Mouse (Mus musculus): ENCODE data around the gene Slc4a1. TPM values are rescaled to one million over a fixed set of nuclear protein-coding genes. Genes with fewer than 3 reads are reported as not detected.

Slc4a1 gene
- total and polyA plus RNA-seq, 2 experiments: 0.10 to 0.65 TPM

GRCm38 (mm10) chr11:102336191-102336590, 29.8 kb downstream of the Slc4a1 start:
- Histone ChIP-seq H3K4me1 (ENCODE audit: control insufficient read depth, insufficient read depth, low read length) (no peaks in the 10 kb centered on the region), H3K27me3 (ENCODE audit: control insufficient read depth, insufficient read depth, low read length) (no peaks in the 10 kb centered on the region), H3K9ac (ENCODE audit: low read depth, low read length) (no peak overlapping the region), H3K27ac (replicated peaks; ENCODE audit: insufficient read depth, low read depth, low read length) (no peak overlapping the region), H3K4me3 (ENCODE audit: insufficient read depth, low read depth, low read length) (no peak overlapping the region), H3K36me3 (ENCODE audit: control insufficient read depth, insufficient read depth, low read length) (no peaks in the 10 kb centered on the region), H3K79me2 (ENCODE audit: control insufficient read depth, insufficient read depth, low read length) (no peaks in the 10 kb centered on the region)
- WGBS: 75% methylated on average over 1 of the region's 1 CpGs
- TF ChIP-seq POLR2A (IDR thresholded peaks at IDR 0.05; ENCODE audit: extremely low read depth, insufficient read depth, low read length) (no peak), CTCF (IDR thresholded peaks at IDR 0.05; ENCODE audit: low read depth, low read length) (no peak)
- no peak for DNase-seq (ENCODE audit: extremely low read depth, low read depth, low spot score)

- Histone ChIP-seq H3K4me1 (ENCODE audit: control insufficient read depth, insufficient read depth, low read length) (no peaks in the 10 kb centered on the region), H3K36me3 (ENCODE audit: control insufficient read depth, insufficient read depth, low read length) (no peaks in the 10 kb centered on the region), H3K27ac (replicated peaks; ENCODE audit: insufficient read depth, low read depth, low read length) (no peak overlapping the region), H3K27me3 (ENCODE audit: control insufficient read depth, insufficient read depth, low read length) (no peaks in the 10 kb centered on the region), H3K4me3 (ENCODE audit: insufficient read depth, low read depth, low read length) (no peak overlapping the region), H3K79me2 (ENCODE audit: control insufficient read depth, insufficient read depth, low read length) (no peaks in the 10 kb centered on the region), H3K9ac (ENCODE audit: low read depth, low read length) (no peak overlapping the region)
- DNase-seq (ENCODE audit: extremely low read depth, low read depth, low spot score): no peak
- WGBS: 62% methylated on average over 9 of the region's 9 CpGs
- TF ChIP-seq POLR2A (IDR thresholded peaks at IDR 0.05; ENCODE audit: extremely low read depth, insufficient read depth, low read length) (no peak), CTCF (IDR thresholded peaks at IDR 0.05; ENCODE audit: low read depth, low read length) (no peak)
These were observed 30.9 kb downstream of the Slc4a1 start for GRCm38 (mm10) chr11:102334973-102335700.

- Histone ChIP-seq H3K79me2 (ENCODE audit: control insufficient read depth, insufficient read depth, low read length) (no peaks in the 10 kb centered on the region), H3K9ac (ENCODE audit: low read depth, low read length) (no peak overlapping the region), H3K4me1 (ENCODE audit: control insufficient read depth, insufficient read depth, low read length) (no peaks in the 10 kb centered on the region), H3K27me3 (ENCODE audit: control insufficient read depth, insufficient read depth, low read length) (no peaks in the 10 kb centered on the region), H3K27ac (replicated peaks; ENCODE audit: insufficient read depth, low read depth, low read length) (no peak overlapping the region), H3K36me3 (ENCODE audit: control insufficient read depth, insufficient read depth, low read length) (no peaks in the 10 kb centered on the region), H3K4me3 (ENCODE audit: insufficient read depth, low read depth, low read length) (no peak overlapping the region)
- TF ChIP-seq POLR2A (IDR thresholded peaks at IDR 0.05; ENCODE audit: extremely low read depth, insufficient read depth, low read length) (no peak), CTCF (IDR thresholded peaks at IDR 0.05; ENCODE audit: low read depth, low read length) (no peak)
- 71% methylated on average over 4 of the region's 4 CpGs for WGBS
- no peak for DNase-seq (ENCODE audit: extremely low read depth, low read depth, low spot score)
These were observed 32.0 kb downstream of the Slc4a1 start for GRCm38 (mm10) chr11:102334010-102334409.

GRCm38 (mm10) chr11:102333061-102333460, 32.9 kb downstream of the Slc4a1 start:
- H3K9ac ChIP-seq (ENCODE audit: low read depth, low read length): no peak overlapping the region
- H3K4me3 ChIP-seq (ENCODE audit: insufficient read depth, low read depth, low read length): no peak overlapping the region
- H3K27ac ChIP-seq (replicated peaks; ENCODE audit: insufficient read depth, low read depth, low read length): no peak overlapping the region
- H3K36me3 ChIP-seq (ENCODE audit: control insufficient read depth, insufficient read depth, low read length): no peaks in the 10 kb centered on the region
- H3K79me2 ChIP-seq (ENCODE audit: control insufficient read depth, insufficient read depth, low read length): no peaks in the 10 kb centered on the region
- no peaks in the 10 kb centered on the region for H3K4me1 ChIP-seq (ENCODE audit: control insufficient read depth, insufficient read depth, low read length)
- no peaks in the 10 kb centered on the region for H3K27me3 ChIP-seq (ENCODE audit: control insufficient read depth, insufficient read depth, low read length)
- TF ChIP-seq CTCF (IDR thresholded peaks at IDR 0.05; ENCODE audit: low read depth, low read length) (no peak), POLR2A (IDR thresholded peaks at IDR 0.05; ENCODE audit: extremely low read depth, insufficient read depth, low read length) (no peak)
- DNase-seq (ENCODE audit: extremely low read depth, low read depth, low spot score): no peak

GRCm38 (mm10) chr11:102331806-102332205, 34.2 kb downstream of the Slc4a1 start:
- Histone ChIP-seq H3K27me3 (ENCODE audit: control insufficient read depth, insufficient read depth, low read length) (no peaks in the 10 kb centered on the region), H3K27ac (replicated peaks; ENCODE audit: insufficient read depth, low read depth, low read length) (no peak overlapping the region), H3K4me1 (ENCODE audit: control insufficient read depth, insufficient read depth, low read length) (no peaks in the 10 kb centered on the region), H3K9ac (ENCODE audit: low read depth, low read length) (no peak overlapping the region), H3K4me3 (ENCODE audit: insufficient read depth, low read depth, low read length) (no peak overlapping the region), H3K36me3 (ENCODE audit: control insufficient read depth, insufficient read depth, low read length) (no peaks in the 10 kb centered on the region), H3K79me2 (ENCODE audit: control insufficient read depth, insufficient read depth, low read length) (no peaks in the 10 kb centered on the region)
- no peak for DNase-seq (ENCODE audit: extremely low read depth, low read depth, low spot score)
- TF ChIP-seq POLR2A (IDR thresholded peaks at IDR 0.05; ENCODE audit: extremely low read depth, insufficient read depth, low read length): no peak
- no peak for TF ChIP-seq CTCF (IDR thresholded peaks at IDR 0.05; ENCODE audit: low read depth, low read length)
- 53% methylated on average over 4 of the region's 4 CpGs for WGBS

GRCm38 (mm10) chr11:102330039-102330438, 36.0 kb downstream of the Slc4a1 start:
- H3K27me3 ChIP-seq (ENCODE audit: control insufficient read depth, insufficient read depth, low read length): no peaks in the 10 kb centered on the region
- DNase-seq (ENCODE audit: extremely low read depth, low read depth, low spot score): no peak
- 88% methylated on average over 3 of the region's 3 CpGs for WGBS

More at GRCm38 (mm10) chr11:102330039-102330438, 36.0 kb downstream of the Slc4a1 start:
- Histone ChIP-seq H3K9ac (ENCODE audit: low read depth, low read length) (no peak overlapping the region), H3K79me2 (ENCODE audit: control insufficient read depth, insufficient read depth, low read length) (no peaks in the 10 kb centered on the region), H3K4me3 (ENCODE audit: insufficient read depth, low read depth, low read length) (no peak overlapping the region), H3K27ac (replicated peaks; ENCODE audit: insufficient read depth, low read depth, low read length) (no peak overlapping the region), H3K36me3 (ENCODE audit: control insufficient read depth, insufficient read depth, low read length) (no peaks in the 10 kb centered on the region), H3K4me1 (ENCODE audit: control insufficient read depth, insufficient read depth, low read length) (no peaks in the 10 kb centered on the region)
- TF ChIP-seq POLR2A (IDR thresholded peaks at IDR 0.05; ENCODE audit: extremely low read depth, insufficient read depth, low read length) (no peak), CTCF (IDR thresholded peaks at IDR 0.05; ENCODE audit: low read depth, low read length) (no peak)

Data from liver, adult 2 months (tissue).